Mouse (Mus musculus): ENCODE data around the gene Pinlyp. TPM values are rescaled to one million over a fixed set of nuclear protein-coding genes. Genes with fewer than 3 reads are reported as not detected.
A peak's percentile ranks its signal among the peaks of the same experiment; 100 is the strongest.

The Pinlyp gene
- polyA plus RNA-seq, 1 experiment, result not detected

- no peak for TF ChIP-seq POLR2A (IDR thresholded peaks at IDR 0.05; ENCODE audit: low read depth, low read length)
- DNase-seq, result no peak
- Histone ChIP-seq H3K4me3 (ENCODE audit: insufficient read depth, low read depth, low read length) (no peak overlapping the region), H3K27me3 (replicated peaks; ENCODE audit: control insufficient read depth, insufficient read depth, low read length) (no peaks in the 10 kb centered on the region), H3K36me3 (ENCODE audit: control insufficient read depth, insufficient read depth, low read length) (no peaks in the 10 kb centered on the region), H3K27ac (ENCODE audit: insufficient read depth, low read depth, low read length) (peak overlapping the region; percentile 18; the same call in 1 of the 2 replicates), H3K4me1 (ENCODE audit: control insufficient read depth, insufficient read depth, low read length) (peaks cover 11% of the 10 kb centered on the region; the same call in 1 of the 2 replicates)
- WGBS, result 52% methylated on average over 15 of the region's 15 CpGs
These were observed 40.4 kb downstream of the Pinlyp start for GRCm38 (mm10) chr7:24505447-24506064.

DNA sequence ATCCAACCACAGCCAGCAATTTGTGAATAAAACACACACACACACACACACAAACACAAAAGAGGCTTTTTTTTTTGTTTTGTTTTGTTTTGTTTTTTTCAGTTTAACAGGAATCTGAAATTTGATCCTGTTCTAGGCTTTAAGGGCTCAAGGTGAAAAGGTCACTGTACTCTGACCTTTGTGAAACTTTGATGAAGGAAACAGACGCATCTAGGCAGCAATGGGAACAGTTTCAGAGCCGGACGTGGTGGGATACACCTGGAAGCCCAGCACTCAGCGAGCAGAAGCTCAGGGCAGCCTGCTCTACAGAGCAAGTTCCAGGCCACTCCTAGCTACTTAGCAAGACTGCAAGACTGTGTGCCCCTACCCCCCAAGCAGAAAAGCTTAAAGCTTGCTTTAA is 41.0 kb downstream of the Pinlyp start:
- Histone ChIP-seq H3K36me3 (ENCODE audit: control insufficient read depth, insufficient read depth, low read length) (no peaks in the 10 kb centered on the region), H3K4me3 (ENCODE audit: insufficient read depth, low read depth, low read length) (no peak overlapping the region), H3K27me3 (replicated peaks; ENCODE audit: control insufficient read depth, insufficient read depth, low read length) (no peaks in the 10 kb centered on the region), H3K27ac (ENCODE audit: insufficient read depth, low read depth, low read length) (no peak overlapping the region), H3K4me1 (ENCODE audit: control insufficient read depth, insufficient read depth, low read length) (peaks cover 11% of the 10 kb centered on the region; the same call in 1 of the 2 replicates)
- no peak for DNase-seq
- TF ChIP-seq POLR2A (IDR thresholded peaks at IDR 0.05; ENCODE audit: low read depth, low read length) (no peak), CTCF (conservative IDR thresholded peaks at IDR 0.05; ENCODE audit: insufficient read depth, insufficient read length, low read depth, low read length) (no peak)
- 36% methylated on average over 4 of the region's 4 CpGs for WGBS

DNA sequence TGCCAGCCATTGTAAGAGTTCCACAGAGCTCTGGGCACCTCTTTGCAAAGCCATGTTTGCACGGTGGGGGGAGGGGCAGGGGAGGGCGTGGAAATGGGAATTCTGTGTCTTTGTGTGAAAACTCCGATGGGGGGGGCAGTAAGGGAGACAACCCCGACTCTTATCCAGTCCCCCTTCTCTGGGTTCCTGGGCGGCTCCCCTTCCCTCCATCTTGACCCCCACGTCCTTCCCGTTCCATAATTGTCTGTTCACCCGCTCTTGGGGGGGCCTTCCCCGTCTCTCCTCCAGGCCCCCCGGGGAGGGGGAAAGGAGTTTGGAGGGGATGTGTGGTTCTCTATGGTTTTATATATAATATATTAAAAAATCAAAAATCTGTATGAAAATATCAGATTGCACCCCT is 41.9 kb downstream of the Pinlyp start:
- WGBS, result 30% methylated on average over 10 of the region's 10 CpGs
- DNase-seq, result no peak
- Histone ChIP-seq H3K27me3 (replicated peaks; ENCODE audit: control insufficient read depth, insufficient read depth, low read length) (no peaks in the 10 kb centered on the region), H3K27ac (ENCODE audit: insufficient read depth, low read depth, low read length) (no peak overlapping the region), H3K36me3 (ENCODE audit: control insufficient read depth, insufficient read depth, low read length) (no peaks in the 10 kb centered on the region), H3K4me3 (ENCODE audit: insufficient read depth, low read depth, low read length) (no peak overlapping the region), H3K4me1 (ENCODE audit: control insufficient read depth, insufficient read depth, low read length) (peaks cover 7% of the 10 kb centered on the region; the same call in 1 of the 2 replicates)
- TF ChIP-seq POLR2A (IDR thresholded peaks at IDR 0.05; ENCODE audit: low read depth, low read length) (no peak), CTCF (conservative IDR thresholded peaks at IDR 0.05; ENCODE audit: insufficient read depth, insufficient read length, low read depth, low read length) (no peak)

DNA sequence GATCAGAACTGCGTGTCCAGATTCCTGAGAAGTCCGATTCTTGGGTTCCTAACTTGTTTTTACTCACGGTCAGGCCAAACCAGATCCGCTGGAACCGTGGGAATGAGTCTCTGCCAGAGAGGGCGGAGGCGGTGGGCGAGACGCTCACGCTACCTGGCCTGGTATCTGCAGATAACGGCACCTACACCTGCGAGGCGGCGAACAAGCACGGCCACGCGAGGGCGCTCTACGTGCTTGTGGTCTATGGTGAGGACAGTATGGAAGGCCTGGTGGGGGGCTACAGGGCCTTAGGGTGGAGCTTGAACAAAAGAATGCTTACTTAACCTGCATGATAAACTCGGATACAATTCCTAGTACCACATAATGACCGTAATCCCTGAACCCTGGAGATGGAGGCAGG is 44.4 kb downstream of the Pinlyp start:
- Histone ChIP-seq H3K27ac (ENCODE audit: insufficient read depth, low read depth, low read length) (no peak overlapping the region), H3K27me3 (replicated peaks; ENCODE audit: control insufficient read depth, insufficient read depth, low read length) (no peaks in the 10 kb centered on the region), H3K4me1 (ENCODE audit: control insufficient read depth, insufficient read depth, low read length) (peaks cover 4% of the 10 kb centered on the region; the same call in 1 of the 2 replicates), H3K4me3 (ENCODE audit: insufficient read depth, low read depth, low read length) (no peak overlapping the region), H3K36me3 (ENCODE audit: control insufficient read depth, insufficient read depth, low read length) (no peaks in the 10 kb centered on the region)
- peak; percentile 39 for DNase-seq
- TF ChIP-seq POLR2A (IDR thresholded peaks at IDR 0.05; ENCODE audit: low read depth, low read length), result no peak
- TF ChIP-seq CTCF (conservative IDR thresholded peaks at IDR 0.05; ENCODE audit: insufficient read depth, insufficient read length, low read depth, low read length), result peak; percentile 31
- WGBS, result 67% methylated on average over 21 of the region's 21 CpGs

DNA sequence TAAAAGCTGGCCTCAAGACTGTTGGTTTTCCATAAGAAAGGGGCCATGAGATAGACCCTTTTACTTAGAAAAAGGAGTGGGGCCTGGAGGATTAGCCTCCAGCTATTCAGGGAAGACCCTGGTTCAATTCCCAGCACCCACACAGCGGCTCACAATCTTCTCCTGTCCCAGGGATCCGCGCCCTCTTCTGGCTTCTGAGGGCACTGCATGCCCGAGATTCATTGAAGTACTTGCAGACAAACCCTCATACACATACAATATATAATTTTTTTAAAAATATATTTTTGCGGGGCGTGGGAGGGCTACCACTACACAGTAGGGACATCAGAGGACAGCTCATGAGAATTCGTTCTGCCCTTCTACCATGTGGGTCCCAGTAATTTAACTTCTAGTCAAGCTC is 45.0 kb downstream of the Pinlyp start:
- Histone ChIP-seq H3K36me3 (ENCODE audit: control insufficient read depth, insufficient read depth, low read length) (no peaks in the 10 kb centered on the region), H3K27ac (ENCODE audit: insufficient read depth, low read depth, low read length) (no peak overlapping the region), H3K27me3 (replicated peaks; ENCODE audit: control insufficient read depth, insufficient read depth, low read length) (no peaks in the 10 kb centered on the region), H3K4me3 (ENCODE audit: insufficient read depth, low read depth, low read length) (no peak overlapping the region), H3K4me1 (ENCODE audit: control insufficient read depth, insufficient read depth, low read length) (peaks cover 4% of the 10 kb centered on the region; the same call in 1 of the 2 replicates)
- 50% methylated on average over 7 of the region's 7 CpGs for WGBS
- TF ChIP-seq POLR2A (IDR thresholded peaks at IDR 0.05; ENCODE audit: low read depth, low read length) (no peak), CTCF (conservative IDR thresholded peaks at IDR 0.05; ENCODE audit: insufficient read depth, insufficient read length, low read depth, low read length) (peak; percentile 37)
- peak; percentile 24 for DNase-seq

- H3K36me3 ChIP-seq (ENCODE audit: control insufficient read depth, insufficient read depth, low read length), result no peaks in the 10 kb centered on the region
- whole genome bisulfite sequencing, result 12% methylated on average over 43 of the region's 43 CpGs
- no peak for TF ChIP-seq CTCF (conservative IDR thresholded peaks at IDR 0.05; ENCODE audit: insufficient read depth, insufficient read length, low read depth, low read length)
- no peak for TF ChIP-seq POLR2A (IDR thresholded peaks at IDR 0.05; ENCODE audit: low read depth, low read length)
- peak; percentile 60 for DNase-seq
- no peak overlapping the region for H3K27ac ChIP-seq (ENCODE audit: insufficient read depth, low read depth, low read length)
- no peaks in the 10 kb centered on the region; the same call in 1 of the 2 replicates for H3K4me1 ChIP-seq (ENCODE audit: control insufficient read depth, insufficient read depth, low read length)
- H3K27me3 ChIP-seq (replicated peaks; ENCODE audit: control insufficient read depth, insufficient read depth, low read length), result no peaks in the 10 kb centered on the region
- no peak overlapping the region for H3K4me3 ChIP-seq (ENCODE audit: insufficient read depth, low read depth, low read length)
These were observed 45.9 kb downstream of the Pinlyp start for GRCm38 (mm10) chr7:24499856-24500577.

Other genes starting within 250 kb of the Pinlyp start
- 3.8 and 4.3 TPM in 2 replicates for gene Zfp61, start 244.9 kb downstream of the Pinlyp start, polyA plus RNA-seq (2012; rRNA removed)
- gene Zfp94, start 229.5 kb downstream of the Pinlyp start, polyA plus RNA-seq (2012; rRNA removed), result 9.4 and 10.5 TPM in 2 replicates
- 0.11 and 0.48 TPM in 2 replicates for gene Tescl, start 212.2 kb downstream of the Pinlyp start, polyA plus RNA-seq (2012; rRNA removed)
- not detected in 2 replicates for gene Lypd5, start 196.9 kb downstream of the Pinlyp start, polyA plus RNA-seq (2012; rRNA removed)
- gene Kcnn4, start 175.9 kb downstream of the Pinlyp start, polyA plus RNA-seq (2012; rRNA removed), result 2.3 and 4.1 TPM in 2 replicates
- gene Smg9, start 146.5 kb downstream of the Pinlyp start, polyA plus RNA-seq (2012; rRNA removed), result 34.9 and 39.8 TPM in 2 replicates
- gene Irgc1, start 93.8 kb downstream of the Pinlyp start, polyA plus RNA-seq (2012; rRNA removed), result 0.33 and 0.41 TPM in 2 replicates
- gene Plaur, start 83.6 kb downstream of the Pinlyp start, polyA plus RNA-seq (2012; rRNA removed), result 10.1 and 12.9 TPM in 2 replicates
- gene Cadm4, start 64.1 kb downstream of the Pinlyp start, polyA plus RNA-seq (2012; rRNA removed), result 54.7 and 66.4 TPM in 2 replicates
- gene Zfp428, start 39.1 kb downstream of the Pinlyp start, polyA plus RNA-seq (2012; rRNA removed), result 9.5 and 17.1 TPM in 2 replicates
- not detected in 2 replicates for gene AC161166.1, start 33.7 kb downstream of the Pinlyp start, polyA plus RNA-seq (2012; rRNA removed)
- 15.4 and 17.4 TPM in 2 replicates for gene Irgq, start 15.4 kb downstream of the Pinlyp start, polyA plus RNA-seq (2012; rRNA removed)
- 29.0 and 31.2 TPM in 2 replicates for gene Xrcc1, start 171 bp upstream of the Pinlyp start, polyA plus RNA-seq (2012; rRNA removed)
- 172 and 173 TPM in 2 replicates for gene Ethe1, start 41.4 kb upstream of the Pinlyp start, polyA plus RNA-seq (2012; rRNA removed)
- gene Zfp575, start 41.5 kb upstream of the Pinlyp start, polyA plus RNA-seq (2012; rRNA removed), result 0.11 and 0.15 TPM in 2 replicates
- gene Phldb3, start 64.6 kb upstream of the Pinlyp start, polyA plus RNA-seq (2012; rRNA removed), result 2.8 and 3.1 TPM in 2 replicates
- gene Lypd3, start 90.4 kb upstream of the Pinlyp start, polyA plus RNA-seq (2012; rRNA removed), result 0.06 and 0.67 TPM in 2 replicates
- gene Tex101, start 130.6 kb upstream of the Pinlyp start, polyA plus RNA-seq (2012; rRNA removed), result 0.14 TPM in 1 of 2 replicates, not detected in the other
- 0.10 TPM in 1 of 2 replicates, not detected in the other for gene BC049730, start 163.1 kb upstream of the Pinlyp start, polyA plus RNA-seq (2012; rRNA removed)
- not detected in 2 replicates for gene Gm4763, start 180.8 kb upstream of the Pinlyp start, polyA plus RNA-seq (2012; rRNA removed)
- 0.03 and 0.05 TPM in 2 replicates for gene Cd177, start 214.2 kb upstream of the Pinlyp start, polyA plus RNA-seq (2012; rRNA removed)
- gene Ceacam10, start 231.1 kb upstream of the Pinlyp start, polyA plus RNA-seq (2012; rRNA removed), result not detected in 2 replicates

Measured in kidney, adult 2 months (tissue).